Mouse (Mus musculus) Muller cell, postnatal 12 days (primary cell): ENCODE results near the gene Gm21953.
"Not testable (repeated sequence)": the region's sequence is repeated elsewhere in the genome, so short reads cannot be mapped to it uniquely, and the experiment has no call there.

Experiments
- DNase-seq: peaks from one replicate; pipeline ENCODE4 v3.0.0-alpha.2; 2015; ENCODE audit errors: inconsistent ontology term

The Gm21953 gene

DNA sequence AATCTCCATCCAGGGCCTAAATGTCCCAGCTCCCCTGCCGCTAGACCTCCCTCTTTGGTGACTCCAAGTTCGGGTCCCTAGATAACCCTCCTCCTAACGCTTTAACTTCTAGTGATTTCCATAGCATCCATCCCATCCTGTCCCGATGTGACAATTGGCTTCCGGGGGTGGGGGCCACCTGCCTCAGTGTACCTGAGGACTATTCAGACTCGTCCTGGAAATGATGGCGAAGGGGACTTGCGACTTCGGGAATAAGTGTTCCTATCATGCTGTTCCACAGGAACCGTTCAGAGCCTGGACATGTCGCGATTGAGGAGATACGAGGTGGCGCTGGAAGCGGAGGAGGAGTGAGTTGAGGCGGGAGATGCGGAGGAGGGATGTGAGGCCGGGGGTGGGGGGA, at the start of gene Gm21953:
TSS of gene Gm21953 (plus strand) at position 301 of the 400 bp plus-strand sequence.
- not testable (repeated sequence) for DNase-seq

DNA sequence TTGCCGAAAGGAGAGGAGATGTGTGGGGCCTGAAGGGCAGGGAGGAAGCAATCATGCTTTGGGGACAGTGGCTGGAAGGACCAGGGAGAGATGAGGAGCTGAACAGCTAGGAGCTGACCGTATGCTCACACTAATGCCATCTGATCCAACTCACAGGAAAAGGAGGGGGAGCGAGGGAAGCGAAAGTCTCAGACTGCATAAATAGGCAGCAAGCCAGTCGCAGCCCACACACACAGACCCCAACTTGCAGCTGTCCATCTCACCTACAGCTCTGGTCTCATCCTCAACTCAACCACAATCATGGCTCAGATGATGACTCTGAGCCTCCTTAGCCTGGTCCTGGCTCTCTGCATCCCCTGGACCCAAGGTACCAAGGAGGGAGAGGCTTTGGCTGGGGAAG, 38.6 kb upstream of the Gm21953 start, which contains the start of gene Ccl21b:
TSS of gene Ccl21b (plus strand) at position 301 of the 400 bp plus-strand sequence.
- not testable (repeated sequence) for DNase-seq

DNA sequence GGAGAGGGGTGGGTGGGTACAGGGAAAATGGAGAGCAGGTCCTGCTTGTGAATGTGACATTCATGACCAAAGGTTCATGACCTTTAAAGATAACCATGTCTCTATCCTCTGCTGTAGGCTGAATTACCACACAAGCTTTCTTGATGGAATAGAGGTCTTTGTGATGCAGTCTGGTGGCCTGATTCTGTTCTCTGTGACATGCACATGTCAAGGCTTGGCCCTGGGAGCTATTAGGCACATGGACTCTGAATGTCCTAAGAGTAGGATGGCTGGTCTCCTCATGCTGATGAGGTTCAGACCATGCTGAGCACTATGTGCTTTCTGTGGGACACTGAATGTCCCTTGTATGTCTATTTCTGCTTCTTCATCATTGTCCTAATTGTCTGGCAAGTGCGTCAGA, 24.0 kb downstream of the Gm21953 start, which contains the start of gene Fam205a3:
TSS of gene Fam205a3 (plus strand) at position 301 of the 400 bp plus-strand sequence.
- not testable (repeated sequence) for DNase-seq
